Mouse (Mus musculus): ENCODE measurements around the gene Sdk2. TPM values are rescaled to one million over a fixed set of nuclear protein-coding genes. Genes with fewer than 3 reads are reported as not detected.
A peak's percentile ranks its signal among the peaks of the same experiment; 100 is the strongest.

Gene Sdk2
- polyA plus RNA-seq, 1 experiment from 2014 or later: 4.2 TPM

GRCm38 (mm10) chr11:114054581-114055315, 12.1 kb downstream of the Sdk2 start:
- no peaks in the 10 kb centered on the region for H3K36me3 ChIP-seq (ENCODE audit: control insufficient read depth, insufficient read depth, low read length)
- ATAC-seq (ENCODE audit: low FRiP score, low TSS enrichment): no peak
- no peak overlapping the region for H3K9ac ChIP-seq (ENCODE audit: low read depth, low read length)
- peaks cover 11% of the 10 kb centered on the region; the same call in 1 of the 2 replicates for H3K4me1 ChIP-seq (ENCODE audit: control insufficient read depth, insufficient read depth, low read length)
- WGBS: 59% methylated on average over 17 of the region's 17 CpGs
- no peak overlapping the region for H3K27ac ChIP-seq (ENCODE audit: low read depth, low read length)
- H3K4me2 ChIP-seq (replicated peaks; ENCODE audit: low read depth, low read length): no peak overlapping the region
- H3K4me3 ChIP-seq (ENCODE audit: low read length): no peak overlapping the region
- no peaks in the 10 kb centered on the region for H3K9me3 ChIP-seq (ENCODE audit: control insufficient read depth, low read length)
- no peaks in the 10 kb centered on the region for H3K27me3 ChIP-seq (ENCODE audit: control insufficient read depth, insufficient read depth, low read length)

DNA sequence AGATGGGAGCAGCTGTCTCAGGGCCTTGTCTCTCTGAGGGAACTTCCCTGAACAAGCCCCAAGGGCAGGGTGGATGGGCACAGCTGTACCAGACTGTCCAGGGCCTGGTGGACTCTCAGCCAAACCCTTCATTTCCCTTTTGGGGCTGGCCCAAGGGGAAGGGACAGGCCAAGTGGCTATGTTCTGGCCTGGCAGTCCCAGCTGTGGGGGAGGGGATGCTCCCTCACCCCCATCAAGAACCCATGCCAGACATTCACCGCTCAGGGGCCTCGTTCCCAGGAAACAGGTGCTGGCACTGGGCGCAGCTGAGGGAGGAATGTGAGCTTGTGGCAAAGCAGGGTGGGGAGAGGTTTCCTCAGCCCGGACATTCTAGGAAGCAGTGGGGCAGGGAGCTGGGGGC, 15.5 kb downstream of the Sdk2 start:
- Histone ChIP-seq H3K4me2 (replicated peaks; ENCODE audit: low read depth, low read length) (no peak overlapping the region), H3K9me3 (ENCODE audit: control insufficient read depth, low read length) (no peaks in the 10 kb centered on the region), H3K9ac (ENCODE audit: low read depth, low read length) (no peak overlapping the region), H3K4me1 (ENCODE audit: control insufficient read depth, insufficient read depth, low read length) (peaks cover 27% of the 10 kb centered on the region; the same call in 1 of the 2 replicates), H3K36me3 (ENCODE audit: control insufficient read depth, insufficient read depth, low read length) (no peaks in the 10 kb centered on the region), H3K4me3 (ENCODE audit: low read length) (no peak overlapping the region), H3K27ac (ENCODE audit: low read depth, low read length) (no peak overlapping the region), H3K27me3 (ENCODE audit: control insufficient read depth, insufficient read depth, low read length) (no peaks in the 10 kb centered on the region)
- 63% methylated on average over 4 of the region's 4 CpGs for WGBS
- no peak for ATAC-seq (ENCODE audit: low FRiP score, low TSS enrichment)

DNA sequence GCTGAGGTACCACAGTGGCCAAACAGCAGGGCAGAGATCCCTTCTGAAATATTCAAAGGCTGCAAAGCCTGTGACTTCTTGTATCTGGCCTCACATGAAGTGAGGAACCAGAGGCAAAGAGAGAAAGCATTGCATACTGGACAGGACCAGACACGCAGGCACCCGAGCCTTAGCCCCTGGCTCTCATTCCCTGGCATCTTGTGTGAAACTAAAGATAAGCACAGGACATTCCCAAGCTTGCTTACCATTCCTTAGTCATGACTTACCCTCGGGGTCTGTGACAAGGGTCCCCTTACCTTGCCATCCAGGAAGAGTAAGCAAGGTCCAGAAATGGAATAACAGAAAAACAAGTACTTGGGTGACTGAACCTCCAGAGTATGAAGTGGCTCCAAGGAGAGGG, 16.3 kb downstream of the Sdk2 start:
- Histone ChIP-seq H3K9ac (ENCODE audit: low read depth, low read length) (no peak overlapping the region), H3K27ac (ENCODE audit: low read depth, low read length) (no peak overlapping the region), H3K27me3 (ENCODE audit: control insufficient read depth, insufficient read depth, low read length) (no peaks in the 10 kb centered on the region), H3K4me2 (replicated peaks; ENCODE audit: low read depth, low read length) (no peak overlapping the region), H3K9me3 (ENCODE audit: control insufficient read depth, low read length) (no peaks in the 10 kb centered on the region; the same call in 1 of the 2 replicates), H3K4me3 (ENCODE audit: low read length) (no peak overlapping the region), H3K4me1 (ENCODE audit: control insufficient read depth, insufficient read depth, low read length) (peaks cover 27% of the 10 kb centered on the region; the same call in 1 of the 2 replicates), H3K36me3 (ENCODE audit: control insufficient read depth, insufficient read depth, low read length) (no peaks in the 10 kb centered on the region)
- ATAC-seq (ENCODE audit: low FRiP score, low TSS enrichment): no peak
- WGBS: 89% methylated on average over 3 of the region's 3 CpGs

DNA sequence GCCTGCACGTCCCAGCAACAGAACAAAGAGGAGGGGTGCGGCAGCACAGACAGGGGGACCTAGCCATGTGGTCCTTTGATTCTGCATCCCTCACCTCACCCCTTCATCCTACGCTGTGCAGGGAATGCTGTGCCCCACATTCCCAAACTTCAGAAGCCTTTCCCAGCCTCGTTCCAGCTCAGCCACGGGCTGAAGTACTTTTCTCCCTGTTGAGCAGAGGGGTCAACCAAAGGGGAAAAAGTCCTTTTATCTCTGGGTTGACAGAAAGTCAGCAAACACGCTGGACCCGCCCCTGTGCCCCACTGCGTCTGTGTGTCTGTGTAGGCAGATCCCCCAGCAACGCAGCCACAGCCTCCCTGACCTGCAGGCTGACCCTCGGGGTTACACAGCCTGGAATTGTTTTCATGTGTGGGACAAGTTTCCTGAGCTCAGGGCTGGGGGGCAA, 18.9 kb downstream of the Sdk2 start:
- WGBS: 6% methylated on average over 10 of the region's 10 CpGs
- Histone ChIP-seq H3K36me3 (ENCODE audit: control insufficient read depth, insufficient read depth, low read length) (no peaks in the 10 kb centered on the region), H3K4me2 (replicated peaks; ENCODE audit: low read depth, low read length) (peak overlapping the region; percentile 2; the same call in 1 of the 2 replicates), H3K27me3 (ENCODE audit: control insufficient read depth, insufficient read depth, low read length) (no peaks in the 10 kb centered on the region), H3K4me1 (ENCODE audit: control insufficient read depth, insufficient read depth, low read length) (peaks cover 27% of the 10 kb centered on the region; the same call in 1 of the 2 replicates), H3K9ac (ENCODE audit: low read depth, low read length) (no peak overlapping the region), H3K27ac (ENCODE audit: low read depth, low read length) (peak overlapping the region; percentile 55; the same call in 1 of the 2 replicates), H3K4me3 (ENCODE audit: low read length) (no peak overlapping the region), H3K9me3 (ENCODE audit: control insufficient read depth, low read length) (no peaks in the 10 kb centered on the region; the same call in 1 of the 2 replicates)
- peak; percentile 69 for ATAC-seq (ENCODE audit: low FRiP score, low TSS enrichment)

- Histone ChIP-seq H3K27me3 (ENCODE audit: control insufficient read depth, insufficient read depth, low read length) (no peaks in the 10 kb centered on the region), H3K4me2 (replicated peaks; ENCODE audit: low read depth, low read length) (no peak overlapping the region), H3K27ac (ENCODE audit: low read depth, low read length) (no peak overlapping the region), H3K4me1 (ENCODE audit: control insufficient read depth, insufficient read depth, low read length) (peaks cover 27% of the 10 kb centered on the region; the same call in 1 of the 2 replicates), H3K36me3 (ENCODE audit: control insufficient read depth, insufficient read depth, low read length) (no peaks in the 10 kb centered on the region), H3K4me3 (ENCODE audit: low read length) (no peak overlapping the region), H3K9me3 (ENCODE audit: control insufficient read depth, low read length) (no peaks in the 10 kb centered on the region; the same call in 1 of the 2 replicates), H3K9ac (ENCODE audit: low read depth, low read length) (no peak overlapping the region)
- no peak for ATAC-seq (ENCODE audit: low FRiP score, low TSS enrichment)
- 94% methylated on average over 5 of the region's 5 CpGs for WGBS
These were observed 19.9 kb downstream of the Sdk2 start for GRCm38 (mm10) chr11:114046927-114047326.

DNA sequence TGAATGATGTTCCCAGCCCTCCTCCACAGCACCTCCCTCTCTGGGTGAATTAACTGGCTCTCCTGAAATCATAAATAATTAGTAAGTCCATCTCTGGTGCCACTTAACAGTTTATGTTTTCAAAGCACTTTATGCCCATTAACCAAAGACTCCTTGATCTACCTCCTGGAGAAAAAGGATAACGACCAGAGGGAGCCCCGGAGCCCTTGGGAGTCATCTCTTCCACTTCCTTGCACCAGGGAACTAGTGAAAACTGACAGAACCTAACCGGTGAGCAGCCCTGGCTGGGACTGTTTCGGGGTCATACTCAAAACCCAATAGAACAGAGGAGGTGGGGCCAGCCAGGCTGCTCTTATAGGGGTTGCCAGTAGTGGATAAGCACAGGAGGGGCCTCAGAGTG, 22.5 kb downstream of the Sdk2 start:
- 15% methylated on average over 4 of the region's 4 CpGs for WGBS
- H3K4me1 ChIP-seq (ENCODE audit: control insufficient read depth, insufficient read depth, low read length): peaks cover 31% of the 10 kb centered on the region
- no peaks in the 10 kb centered on the region for H3K36me3 ChIP-seq (ENCODE audit: control insufficient read depth, insufficient read depth, low read length)
- H3K27ac ChIP-seq (ENCODE audit: low read depth, low read length): no peak overlapping the region
- H3K4me2 ChIP-seq (replicated peaks; ENCODE audit: low read depth, low read length): no peak overlapping the region
- no peak overlapping the region for H3K4me3 ChIP-seq (ENCODE audit: low read length)
- H3K27me3 ChIP-seq (ENCODE audit: control insufficient read depth, insufficient read depth, low read length): no peaks in the 10 kb centered on the region
- H3K9me3 ChIP-seq (ENCODE audit: control insufficient read depth, low read length): no peaks in the 10 kb centered on the region; the same call in 1 of the 2 replicates
- 0 out of 2 replicates have a peak, but pooled peaks have one; percentile 10 for ATAC-seq (ENCODE audit: low FRiP score, low TSS enrichment)
- no peak overlapping the region for H3K9ac ChIP-seq (ENCODE audit: low read depth, low read length)

DNA sequence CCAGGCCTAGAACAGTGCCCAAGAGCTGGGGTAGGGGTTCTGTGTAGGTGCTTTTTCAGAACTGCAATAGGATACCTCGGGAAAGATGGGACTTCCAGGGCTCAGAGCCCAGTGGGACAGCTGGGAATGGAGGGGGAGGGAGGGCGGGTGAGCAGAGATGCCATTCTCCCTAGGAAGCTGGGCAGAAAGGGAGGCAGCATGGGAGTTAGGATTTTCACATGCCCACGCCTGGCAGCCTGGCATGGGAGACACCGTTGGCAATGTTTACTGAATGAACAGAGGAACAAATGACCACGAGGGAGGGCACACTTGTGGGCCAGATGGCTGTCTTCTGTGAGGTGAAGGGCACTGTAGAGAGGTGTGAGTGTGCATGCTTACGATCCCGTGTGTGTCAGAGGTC, 23.3 kb downstream of the Sdk2 start:
- Histone ChIP-seq H3K4me3 (ENCODE audit: low read length) (no peak overlapping the region), H3K4me1 (ENCODE audit: control insufficient read depth, insufficient read depth, low read length) (peaks cover 25% of the 10 kb centered on the region), H3K27me3 (ENCODE audit: control insufficient read depth, insufficient read depth, low read length) (no peaks in the 10 kb centered on the region), H3K4me2 (replicated peaks; ENCODE audit: low read depth, low read length) (no peak overlapping the region), H3K9me3 (ENCODE audit: control insufficient read depth, low read length) (no peaks in the 10 kb centered on the region; the same call in 1 of the 2 replicates), H3K9ac (ENCODE audit: low read depth, low read length) (no peak overlapping the region), H3K27ac (ENCODE audit: low read depth, low read length) (no peak overlapping the region), H3K36me3 (ENCODE audit: control insufficient read depth, insufficient read depth, low read length) (no peaks in the 10 kb centered on the region)
- ATAC-seq (ENCODE audit: low FRiP score, low TSS enrichment): no peak
- WGBS: 45% methylated on average over 7 of the region's 7 CpGs

- Histone ChIP-seq H3K27me3 (ENCODE audit: control insufficient read depth, insufficient read depth, low read length) (no peaks in the 10 kb centered on the region), H3K4me3 (ENCODE audit: low read length) (no peak overlapping the region), H3K36me3 (ENCODE audit: control insufficient read depth, insufficient read depth, low read length) (no peaks in the 10 kb centered on the region), H3K4me2 (replicated peaks; ENCODE audit: low read depth, low read length) (no peak overlapping the region), H3K4me1 (ENCODE audit: control insufficient read depth, insufficient read depth, low read length) (peaks cover 23% of the 10 kb centered on the region), H3K9ac (ENCODE audit: low read depth, low read length) (no peak overlapping the region), H3K9me3 (ENCODE audit: control insufficient read depth, low read length) (no peaks in the 10 kb centered on the region), H3K27ac (ENCODE audit: low read depth, low read length) (peak overlapping the region; percentile 69)
- ATAC-seq (ENCODE audit: low FRiP score, low TSS enrichment): peak; percentile 59
- 9% methylated on average over 10 of the region's 10 CpGs for WGBS
These were observed 26.3 kb downstream of the Sdk2 start for GRCm38 (mm10) chr11:114040391-114041035.

GRCm38 (mm10) chr11:114038036-114038435, 28.8 kb downstream of the Sdk2 start:
- peaks cover 23% of the 10 kb centered on the region for H3K4me1 ChIP-seq (ENCODE audit: control insufficient read depth, insufficient read depth, low read length)
- H3K9ac ChIP-seq (ENCODE audit: low read depth, low read length): no peak overlapping the region
- H3K27ac ChIP-seq (ENCODE audit: low read depth, low read length): no peak overlapping the region
- no peaks in the 10 kb centered on the region for H3K9me3 ChIP-seq (ENCODE audit: control insufficient read depth, low read length)
- no peaks in the 10 kb centered on the region for H3K36me3 ChIP-seq (ENCODE audit: control insufficient read depth, insufficient read depth, low read length)
- ATAC-seq (ENCODE audit: low FRiP score, low TSS enrichment): no peak
- H3K4me3 ChIP-seq (ENCODE audit: low read length): no peak overlapping the region
- H3K4me2 ChIP-seq (replicated peaks; ENCODE audit: low read depth, low read length): no peak overlapping the region
- 70% methylated on average over 8 of the region's 8 CpGs for WGBS
- H3K27me3 ChIP-seq (ENCODE audit: control insufficient read depth, insufficient read depth, low read length): no peaks in the 10 kb centered on the region
